Mouse (Mus musculus): Measurements from ENCODE around the gene Gper1.

DNA sequence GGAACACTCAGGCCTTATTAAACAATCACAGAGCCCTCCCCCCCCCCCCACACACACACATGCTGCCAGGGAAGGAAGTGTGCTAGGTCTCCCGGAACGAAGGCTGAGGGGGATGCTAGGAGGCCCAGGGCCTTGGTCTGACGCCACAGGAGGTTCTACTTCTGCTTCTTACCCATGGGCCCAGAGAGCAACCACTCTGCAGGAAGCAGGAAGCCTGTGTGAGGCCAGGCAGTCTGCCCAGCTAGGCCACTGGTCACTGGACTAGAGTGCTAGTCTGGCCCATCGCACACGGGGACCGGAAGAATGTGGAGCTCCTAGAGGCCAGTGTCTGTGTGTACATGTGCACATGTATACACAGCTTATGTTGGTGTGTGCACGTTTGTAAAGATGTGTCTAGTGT is 14.4 kb upstream of the Gper1 start:
- TF ChIP-seq CTCF (IDR thresholded peaks at IDR 0.05; ENCODE audit: insufficient read depth, low read length), result no peak
- TF ChIP-seq POLR2A (IDR thresholded peaks at IDR 0.05; ENCODE audit: borderline replicate concordance, extremely low read depth, low read depth, low read length), result no peak

Measured in lung, adult 2 months (tissue).